Comparison of ENCODE assay signal across 12 mouse cellular contexts in the genomic region with DNA sequence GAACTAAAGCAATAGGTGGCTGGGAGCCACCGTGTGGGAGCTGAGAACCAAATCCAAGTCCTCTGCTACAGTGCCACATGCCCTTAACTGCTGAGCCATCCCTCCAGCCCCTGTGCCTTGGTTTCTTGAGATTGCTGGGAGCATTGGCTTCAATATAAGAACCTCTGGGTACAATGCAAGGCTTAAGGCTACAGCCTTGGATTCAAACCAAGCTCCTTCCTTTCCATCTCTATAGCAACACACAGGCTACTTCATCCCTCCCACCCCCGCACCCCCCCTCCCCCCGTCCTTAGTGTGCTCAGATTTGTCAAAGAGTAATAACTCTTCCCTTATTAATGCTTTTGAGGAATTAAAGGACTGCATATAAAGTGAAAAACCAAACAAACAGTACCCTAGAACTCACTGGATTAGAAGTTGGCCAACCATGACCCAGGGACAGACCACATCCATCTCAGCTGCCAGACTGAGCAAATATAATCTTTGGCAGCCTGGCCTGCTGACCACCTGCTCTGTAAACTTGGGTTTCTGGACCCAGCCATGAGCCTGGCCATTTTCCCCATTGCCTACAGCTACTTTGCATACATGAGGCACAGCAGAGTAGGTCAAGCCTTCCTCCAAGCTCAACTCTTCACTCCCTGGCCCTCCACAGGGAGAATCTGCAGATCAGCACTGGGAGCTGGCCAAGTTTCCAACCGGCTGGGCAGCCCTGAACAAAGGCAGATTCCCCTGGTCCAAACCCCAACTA.
A peak's percentile ranks its signal among the peaks of the same experiment; 100 is the strongest.
DNase-seq lines count a peak whose midpoint lies in the region; ATAC-seq and TF ChIP-seq lines count a peak whose summit lies in the region.
"Had no signal": no experiment of that assay in that cellular context is flagged by ENCODE, and none has a peak within 500 bp of the region (broad histone marks: within the 10 kb centered on the region; RNA-seq: fewer than 3 reads in every experiment).

No protein-coding gene starts in this region.

- no peak overlapping the region for H3K4me3 ChIP-seq in liver, embryonic 16.5 days (ENCODE audit: low read depth, low read length)
- no peak overlapping the region for H3K4me3 ChIP-seq in liver, embryonic 12.5 days
- H3K4me3 ChIP-seq in kidney, embryonic 15.5 days (replicated peaks), result no peak overlapping the region
- H3K4me3 ChIP-seq in left cerebral cortex, adult 2 months, result no peak overlapping the region
- H3K4me3 ChIP-seq in intestine, postnatal 0 days (ENCODE audit: low read depth, low read length), result no peak overlapping the region
- H3K4me3 ChIP-seq: erythroblast, embryonic 14.5 days; liver, embryonic 15.5 days had no signal

- H3K36me3 ChIP-seq in liver, embryonic 16.5 days (ENCODE audit: control insufficient read depth, insufficient read depth), result no peaks in the 10 kb centered on the region
- no peaks in the 10 kb centered on the region for H3K36me3 ChIP-seq in liver, embryonic 12.5 days
- H3K36me3 ChIP-seq in kidney, embryonic 15.5 days, result no peaks in the 10 kb centered on the region
- no peaks in the 10 kb centered on the region for H3K36me3 ChIP-seq in intestine, postnatal 0 days (ENCODE audit: control insufficient read depth, insufficient read depth)
- H3K36me3 ChIP-seq: liver, embryonic 15.5 days had no signal

- WGBS in liver, embryonic 16.5 days (ENCODE audit: insufficient replicate concordance), result 45% methylated on average over 4 of the region's 4 CpGs
- 67% methylated on average over 4 of the region's 4 CpGs for WGBS in liver, embryonic 12.5 days (ENCODE audit: insufficient replicate concordance)
- WGBS in kidney, embryonic 15.5 days, result 38% methylated on average over 4 of the region's 4 CpGs
- 60% methylated on average over 4 of the region's 4 CpGs for WGBS in intestine, postnatal 0 days

- DNase-seq in 3T3-L1 (ENCODE audit: low read depth, low spot score), result peak; percentile 17
- DNase-seq in NIH3T3 (ENCODE audit: low read depth), result peak; percentile 33
- no peak for DNase-seq in MN1 (ENCODE audit: low spot score)
- no peak for DNase-seq in left cerebral cortex, adult 2 months (ENCODE audit: extremely low spot score in 1 of 2, low spot score in 2 of 2)
- DNase-seq: heart, adult 18-20 months; right cerebral cortex, postnatal 4 days had no signal

- no peak for TF ChIP-seq CTCF in left cerebral cortex, adult 2 months (IDR thresholded peaks at IDR 0.05)
- no peak for TF ChIP-seq CTCF in intestine, postnatal 0 days (IDR thresholded peaks at IDR 0.05; ENCODE audit: low read depth)

- intact Hi-C loops in left cerebral cortex, adult 2 months (cut with DNase I), result no loop called here

- ATAC-seq in liver, embryonic 16.5 days (ENCODE audit: low read depth), result peak; percentile 43; the same call in 1 of the 2 replicates
- no peak; the same call in 1 of the 2 replicates for ATAC-seq in liver, embryonic 12.5 days
- ATAC-seq in kidney, embryonic 15.5 days (replicated peaks; ENCODE audit: low FRiP score), result peak; percentile 52; the same call in 1 of the 2 replicates
- no peak for ATAC-seq in intestine, postnatal 0 days

- H3K9me3 ChIP-seq in liver, embryonic 16.5 days (replicated peaks; ENCODE audit: control insufficient read depth, low read length), result no peaks in the 10 kb centered on the region
- no peaks in the 10 kb centered on the region for H3K9me3 ChIP-seq in liver, embryonic 12.5 days (replicated peaks)
- no peaks in the 10 kb centered on the region for H3K9me3 ChIP-seq in kidney, embryonic 15.5 days (replicated peaks)
- H3K9me3 ChIP-seq in intestine, postnatal 0 days (ENCODE audit: control insufficient read depth), result no peaks in the 10 kb centered on the region
- H3K9me3 ChIP-seq: liver, embryonic 15.5 days had no signal

- no peaks in the 10 kb centered on the region for H3K27me3 ChIP-seq in liver, embryonic 16.5 days (ENCODE audit: control insufficient read depth, insufficient read depth, low read depth, low read length)
- H3K27me3 ChIP-seq in liver, embryonic 12.5 days (replicated peaks), result no peaks in the 10 kb centered on the region
- H3K27me3 ChIP-seq in kidney, embryonic 15.5 days, result peaks cover 31% of the 10 kb centered on the region; the same call in 1 of the 2 replicates
- no peaks in the 10 kb centered on the region for H3K27me3 ChIP-seq in intestine, postnatal 0 days (replicated peaks; ENCODE audit: control insufficient read depth, insufficient read depth, low read length)
- H3K27me3 ChIP-seq: liver, embryonic 15.5 days had no signal

- no peak overlapping the region for H3K27ac ChIP-seq in liver, embryonic 16.5 days (ENCODE audit: low read length)
- no peak overlapping the region for H3K27ac ChIP-seq in liver, embryonic 12.5 days
- 0 out of 2 replicates have a peak overlapping the region, but pooled peaks have one; percentile 18 for H3K27ac ChIP-seq in kidney, embryonic 15.5 days
- H3K27ac ChIP-seq in left cerebral cortex, adult 2 months, result no peak overlapping the region
- no peak overlapping the region for H3K27ac ChIP-seq in intestine, postnatal 0 days (ENCODE audit: low read depth, low read length)
- H3K27ac ChIP-seq: liver, embryonic 15.5 days had no signal

- no peak overlapping the region for H3K4me2 ChIP-seq in liver, embryonic 16.5 days (ENCODE audit: low read depth, low read length)
- no peak overlapping the region for H3K4me2 ChIP-seq in liver, embryonic 12.5 days
- H3K4me2 ChIP-seq in kidney, embryonic 15.5 days, result no peak overlapping the region
- no peak overlapping the region for H3K4me2 ChIP-seq in intestine, postnatal 0 days (replicated peaks; ENCODE audit: low read depth)
- H3K4me2 ChIP-seq: liver, embryonic 15.5 days had no signal

- H3K4me1 ChIP-seq in liver, embryonic 16.5 days (ENCODE audit: control insufficient read depth, low read depth, low read length), result no peaks in the 10 kb centered on the region; the same call in 1 of the 2 replicates
- peaks cover 6% of the 10 kb centered on the region; the same call in 1 of the 2 replicates for H3K4me1 ChIP-seq in liver, embryonic 12.5 days
- peaks cover 42% of the 10 kb centered on the region for H3K4me1 ChIP-seq in kidney, embryonic 15.5 days
- H3K4me1 ChIP-seq in intestine, postnatal 0 days (replicated peaks; ENCODE audit: control insufficient read depth, insufficient read depth, low read length), result no peaks in the 10 kb centered on the region

- no peak overlapping the region for H3K9ac ChIP-seq in liver, embryonic 16.5 days (ENCODE audit: low read depth, low read length)
- no peak overlapping the region for H3K9ac ChIP-seq in liver, embryonic 12.5 days
- no peak overlapping the region for H3K9ac ChIP-seq in kidney, embryonic 15.5 days
- H3K9ac ChIP-seq in intestine, postnatal 0 days (ENCODE audit: low read depth, low read length), result no peak overlapping the region
- H3K9ac ChIP-seq: liver, embryonic 15.5 days had no signal

Comparison
In these comparisons a context has a peak if more than half of its experiments do, and no peak if none do; other contexts are left out.
1. ATAC-seq: peak in liver, embryonic 16.5 days (single experiment) and kidney, embryonic 15.5 days (single experiment); none in liver, embryonic 12.5 days (single experiment) and intestine, postnatal 0 days (single experiment).
2. DNase-seq: peak in 3T3-L1 (single experiment) and NIH3T3 (single experiment); none in MN1 (single experiment) and left cerebral cortex, adult 2 months (0 of 2).